Comparison of ENCODE assay signal across 8 mouse cellular contexts in genomic region chr3:51365517-51365882, GRCm38 (mm10). TPM values are rescaled to one million over a fixed set of nuclear protein-coding genes. Genes with fewer than 3 reads are reported as not detected.
DNase-seq lines count a peak whose midpoint lies in the region; ATAC-seq and TF ChIP-seq lines count a peak whose summit lies in the region.

No protein-coding gene starts in this region.

- H3K27ac ChIP-seq in heart, embryonic 13.5 days (replicated peaks), result peak overlapping the region; percentile 53; the same call in 1 of the 2 replicates
- no peak overlapping the region for H3K27ac ChIP-seq in MEL (ENCODE audit: control insufficient read depth, low read depth, low read length)
- H3K27ac ChIP-seq in hindbrain, embryonic 11.5 days (ENCODE audit: low read depth, low read length), result no peak overlapping the region

- 0 out of 4 replicates have a peak, but pooled peaks of 1 of the 2 experiments have one; percentile 28 for TF ChIP-seq EP300 in MEL (IDR thresholded peaks at IDR 0.05; ENCODE audit: low read depth in 1 of 2, low read length in 2 of 2)

- 5% methylated on average over 3 of the region's 3 CpGs for WGBS in heart, embryonic 13.5 days
- WGBS in hindbrain, embryonic 11.5 days, result 19% methylated on average over 3 of the region's 3 CpGs

- H3K79me2 ChIP-seq in MEL (ENCODE audit: control insufficient read depth, insufficient read depth, low read length, poor library complexity), result no peaks in the 10 kb centered on the region

- TF ChIP-seq CTCF in MEL (IDR thresholded peaks at IDR 0.05 in 2 of 3, conservative IDR thresholded peaks at IDR 0.05 in 1 of 3; ENCODE audit: control insufficient read depth in 1 of 3, insufficient read depth in 1 of 3, low read depth in 2 of 3, low read length in 3 of 3, poor library complexity in 1 of 3, severe bottlenecking in 1 of 3), result no peak

- no peaks in the 10 kb centered on the region for H3K36me3 ChIP-seq in heart, embryonic 13.5 days
- H3K36me3 ChIP-seq in MEL (ENCODE audit: control insufficient read depth in 1 of 2, insufficient read depth in 2 of 2, low read length in 2 of 2), result peaks cover 0 to 19% of the 10 kb centered on the region in 2 experiments; a peak in 2 of 4 replicates
- H3K36me3 ChIP-seq in hindbrain, embryonic 11.5 days (ENCODE audit: control insufficient read depth, insufficient read depth, low read length), result no peaks in the 10 kb centered on the region

- intact Hi-C loops in heart, postnatal 25 days (cut with DNase I), result loop anchor here (1.0 to 10.0 kb wide), 4 partner anchors 42 to 211 kb away; partner anchors contain the start of gene Ndufc1

- no peak for ATAC-seq in heart, embryonic 13.5 days (ENCODE audit: extremely low read depth, insufficient number of reproducible peaks, low FRiP score, low TSS enrichment)
- ATAC-seq in hindbrain, embryonic 11.5 days (ENCODE audit: low FRiP score), result no peak; the same call in 1 of the 2 replicates
- peak; percentile 35 for ATAC-seq in megakaryocyte progenitor cell, adult 5-6 weeks (replicated peaks; ENCODE audit: poor library complexity)

- H3K4me1 ChIP-seq in heart, embryonic 13.5 days, result peaks cover 18% of the 10 kb centered on the region
- peaks cover 0 to 25% of the 10 kb centered on the region in 2 experiments; a peak in 2 of 4 replicates for H3K4me1 ChIP-seq in MEL (ENCODE audit: control insufficient read depth in 1 of 2, insufficient read depth in 2 of 2, low read length in 2 of 2)
- H3K4me1 ChIP-seq in hindbrain, embryonic 11.5 days (replicated peaks; ENCODE audit: control insufficient read depth, insufficient read depth, low read length), result no peaks in the 10 kb centered on the region

- no peaks in the 10 kb centered on the region for H3K27me3 ChIP-seq in heart, embryonic 13.5 days (replicated peaks)
- no peaks in the 10 kb centered on the region for H3K27me3 ChIP-seq in MEL (ENCODE audit: control insufficient read depth in 1 of 2, insufficient read depth in 2 of 2, low read length in 2 of 2)
- no peaks in the 10 kb centered on the region; the same call in 1 of the 2 replicates for H3K27me3 ChIP-seq in hindbrain, embryonic 11.5 days (ENCODE audit: control insufficient read depth, insufficient read depth, low read length)

- TF ChIP-seq RAD21 in MEL (IDR thresholded peaks at IDR 0.05; ENCODE audit: low read depth, low read length), result no peak

- H3K9ac ChIP-seq in heart, embryonic 13.5 days, result peak overlapping the region; percentile 77
- H3K9ac ChIP-seq in MEL (ENCODE audit: control insufficient read depth, low read depth, low read length, poor library complexity, severe bottlenecking), result no peak overlapping the region
- H3K9ac ChIP-seq in hindbrain, embryonic 11.5 days (ENCODE audit: low read depth, low read length), result no peak overlapping the region; the same call in 1 of the 2 replicates

- H3K4me3 ChIP-seq in heart, embryonic 13.5 days, result peak overlapping the region; percentile 56
- no peak overlapping the region; a peak in 1 of 4 replicates for H3K4me3 ChIP-seq in MEL (ENCODE audit: control insufficient read depth in 1 of 2, insufficient read depth in 1 of 2, low read depth in 2 of 2, low read length in 2 of 2)
- peak overlapping the region; percentile 31; the same call in 1 of the 2 replicates for H3K4me3 ChIP-seq in hindbrain, embryonic 11.5 days (ENCODE audit: low read depth, low read length)

- TF ChIP-seq POLR2A in MEL (IDR thresholded peaks at IDR 0.05; ENCODE audit: control insufficient read depth in 1 of 2, insufficient read depth in 1 of 2, low read depth in 1 of 2, low read length in 2 of 2, poor library complexity in 1 of 2), result no peak

- H3K4me2 ChIP-seq in heart, embryonic 13.5 days, result peak overlapping the region; percentile 76
- peak overlapping the region; percentile 68 for H3K4me2 ChIP-seq in hindbrain, embryonic 11.5 days (replicated peaks; ENCODE audit: low read depth, low read length)

- no peaks in the 10 kb centered on the region for H3K9me3 ChIP-seq in heart, embryonic 13.5 days
- no peaks in the 10 kb centered on the region for H3K9me3 ChIP-seq in MEL (replicated peaks; ENCODE audit: insufficient read depth, low read length)
- no peaks in the 10 kb centered on the region for H3K9me3 ChIP-seq in hindbrain, embryonic 11.5 days (ENCODE audit: control insufficient read depth, low read length)

- no peak for DNase-seq in heart, postnatal 25 days (ENCODE audit: low spot score)
- DNase-seq in MEL (ENCODE audit: low read depth, low spot score) (no peak), adipocyte (ENCODE audit: low spot score) (no peak)
- no peak for DNase-seq in hindbrain, embryonic 11.5 days (ENCODE audit: low spot score)
- no peak for DNase-seq in adrenal gland, adult 18-20 months (ENCODE audit: low spot score in 2 of 2)
- DNase-seq in Muller cell, postnatal 12 days (ENCODE audit: inconsistent ontology term), result no peak

TF ChIP-seq in MEL, 35 proteins besides CTCF, POLR2A, EP300 and RAD21:
- TF ChIP-seq NELFE (IDR thresholded peaks at IDR 0.05; ENCODE audit: low read depth, low read length) (no peak), RCOR1 (IDR thresholded peaks at IDR 0.05; ENCODE audit: low read depth, low read length) (peak; percentile 48), CHD1 (IDR thresholded peaks at IDR 0.05; ENCODE audit: low read depth, low read length) (no peak)

RNA-seq across cellular contexts. Expression of gene Elf2, which starts 25.0 kb away (rescaled TPM):
- polyA plus RNA-seq in heart, embryonic 13.5 days (2015; fragmentation: Nextera tagmentation; extraction: Ambion mirVana), result 50.7 and 57.8 TPM in 2 replicates
- total RNA-seq in heart, postnatal 25 days (2021), result 10 to 100 TPM; 55.6 to 65.7 TPM
- 46.5 and 50.2 TPM in 2 replicates for total RNA-seq in MEL (2012; rRNA removed)
- polyA plus RNA-seq in MEL (2012; ENCODE audit: insufficient read depth in 1 of 2, insufficient read length in 2 of 2, low read depth in 1 of 2, low replicate concordance in 2 of 2, missing spikeins in 1 of 2), result 10 to 100 TPM; 38.0 to 53.3 TPM
- polyA plus RNA-seq in hindbrain, embryonic 11.5 days (2014; fragmentation: Nextera tagmentation; extraction: Ambion mirVana), result 45.4 and 48.7 TPM in 2 replicates
- total RNA-seq in megakaryocyte progenitor cell, adult 5-6 weeks (2015), result 40.3 and 43.1 TPM in 2 replicates
- total RNA-seq in megakaryocyte progenitor cell, adult 5-6 weeks (2017), result 96.0 and 124 TPM in 2 replicates
- total RNA-seq in adrenal gland, adult 18-20 months (2021), result 10 to 100 TPM; 61.9 to 78.4 TPM

RNA-seq across cellular contexts. Expression of gene Mgarp, which starts 31.0 kb away (rescaled TPM):
- 11.7 and 12.2 TPM in 2 replicates for polyA plus RNA-seq in heart, embryonic 13.5 days (2015; fragmentation: Nextera tagmentation; extraction: Ambion mirVana)
- total RNA-seq in heart, postnatal 25 days (2021), result under 1 TPM; 0.23 to 0.31 TPM
- 0.65 and 2.0 TPM in 2 replicates for total RNA-seq in MEL (2012; rRNA removed)
- polyA plus RNA-seq in MEL (2012; ENCODE audit: insufficient read depth in 1 of 2, insufficient read length in 2 of 2, low read depth in 1 of 2, low replicate concordance in 2 of 2, missing spikeins in 1 of 2), result 1 to 10 TPM in 1 of 2 experiments, not detected in 1; 5.2 TPM
- 4.0 and 5.5 TPM in 2 replicates for polyA plus RNA-seq in hindbrain, embryonic 11.5 days (2014; fragmentation: Nextera tagmentation; extraction: Ambion mirVana)
- not detected in 2 replicates for total RNA-seq in megakaryocyte progenitor cell, adult 5-6 weeks (2015)
- total RNA-seq in megakaryocyte progenitor cell, adult 5-6 weeks (2017), result not detected in 2 replicates
- total RNA-seq in adrenal gland, adult 18-20 months (2021), result 100 to 1,000 TPM; 605 to 839 TPM

RNA-seq across cellular contexts. Expression of gene Ndufc1, which starts 43.3 kb away (rescaled TPM):
- 1,322 and 1,484 TPM in 2 replicates for polyA plus RNA-seq in heart, embryonic 13.5 days (2015; fragmentation: Nextera tagmentation; extraction: Ambion mirVana)
- 1,000 to 10,000 TPM; 1,646 to 1,675 TPM for total RNA-seq in heart, postnatal 25 days (2021)
- total RNA-seq in MEL (2012; rRNA removed), result 207 and 214 TPM in 2 replicates
- polyA plus RNA-seq in MEL (2012; ENCODE audit: insufficient read depth in 1 of 2, insufficient read length in 2 of 2, low read depth in 1 of 2, low replicate concordance in 2 of 2, missing spikeins in 1 of 2), result 100 to 1,000 TPM in 1 of 2 experiments, not detected in 1; 115 TPM
- polyA plus RNA-seq in hindbrain, embryonic 11.5 days (2014; fragmentation: Nextera tagmentation; extraction: Ambion mirVana), result 714 and 715 TPM in 2 replicates
- total RNA-seq in megakaryocyte progenitor cell, adult 5-6 weeks (2015), result 175 and 219 TPM in 2 replicates
- 84.9 and 94.9 TPM in 2 replicates for total RNA-seq in megakaryocyte progenitor cell, adult 5-6 weeks (2017)
- 100 to 1,000 TPM; 725 to 859 TPM for total RNA-seq in adrenal gland, adult 18-20 months (2021)

RNA-seq across cellular contexts. Expression of gene Naa15, which starts 49.4 kb away (rescaled TPM):
- 35.7 and 44.6 TPM in 2 replicates for polyA plus RNA-seq in heart, embryonic 13.5 days (2015; fragmentation: Nextera tagmentation; extraction: Ambion mirVana)
- 10 to 100 TPM; 41.6 to 47.1 TPM for total RNA-seq in heart, postnatal 25 days (2021)
- 36.6 and 43.4 TPM in 2 replicates for total RNA-seq in MEL (2012; rRNA removed)
- 100 to 1,000 TPM in 1 of 2 experiments, 10 to 100 TPM in 1; 61.6 to 558 TPM for polyA plus RNA-seq in MEL (2012; ENCODE audit: insufficient read depth in 1 of 2, insufficient read length in 2 of 2, low read depth in 1 of 2, low replicate concordance in 2 of 2, missing spikeins in 1 of 2)
- 56.6 and 59.3 TPM in 2 replicates for polyA plus RNA-seq in hindbrain, embryonic 11.5 days (2014; fragmentation: Nextera tagmentation; extraction: Ambion mirVana)
- total RNA-seq in megakaryocyte progenitor cell, adult 5-6 weeks (2015), result 126 and 131 TPM in 2 replicates
- total RNA-seq in megakaryocyte progenitor cell, adult 5-6 weeks (2017), result 69.8 and 118 TPM in 2 replicates
- total RNA-seq in adrenal gland, adult 18-20 months (2021), result 10 to 100 TPM; 54.1 to 59.7 TPM

Comparison
In these comparisons a context has a peak if more than half of its experiments do, and no peak if none do; other contexts are left out.
1. H3K4me3 ChIP-seq: peak in heart, embryonic 13.5 days (single experiment) and hindbrain, embryonic 11.5 days (single experiment); none in MEL (0 of 2).
2. RNA of gene Mgarp, which starts 31.0 kb away (total RNA-seq): 605 to 839 TPM in adrenal gland, adult 18-20 months; 0.65 to 2.0 TPM in MEL, 0.23 to 0.31 TPM in heart, postnatal 25 days and not detected in megakaryocyte progenitor cell, adult 5-6 weeks; every median in the first group is over 100 times any median in the second.